Mouse (Mus musculus) gastrocnemius, postnatal 36 days (tissue): ENCODE data around the gene Stab2. TPM values are rescaled to one million over a fixed set of nuclear protein-coding genes. Genes with fewer than 3 reads are reported as not detected.

Source experiments
- DNase-seq, 2 experiments: peaks; one replicate each; pipeline ENCODE4 v3.0.0; 2022
- intact Hi-C: fragments of 180-260 bp; cut with DNase I; formaldehyde crosslinking; loops from one replicate; pipeline ENCODE4 v1.15.1; 2025
- total RNA-seq, 2 experiments: library from RNA; stranded (reverse); gene quantifications; 2 replicates each; pipeline ENCODE4 v1.2.3; 2021

Stab2 gene
- total RNA-seq, 2 experiments from 2014 or later, result 1.3 to 1.6 TPM

DNA sequence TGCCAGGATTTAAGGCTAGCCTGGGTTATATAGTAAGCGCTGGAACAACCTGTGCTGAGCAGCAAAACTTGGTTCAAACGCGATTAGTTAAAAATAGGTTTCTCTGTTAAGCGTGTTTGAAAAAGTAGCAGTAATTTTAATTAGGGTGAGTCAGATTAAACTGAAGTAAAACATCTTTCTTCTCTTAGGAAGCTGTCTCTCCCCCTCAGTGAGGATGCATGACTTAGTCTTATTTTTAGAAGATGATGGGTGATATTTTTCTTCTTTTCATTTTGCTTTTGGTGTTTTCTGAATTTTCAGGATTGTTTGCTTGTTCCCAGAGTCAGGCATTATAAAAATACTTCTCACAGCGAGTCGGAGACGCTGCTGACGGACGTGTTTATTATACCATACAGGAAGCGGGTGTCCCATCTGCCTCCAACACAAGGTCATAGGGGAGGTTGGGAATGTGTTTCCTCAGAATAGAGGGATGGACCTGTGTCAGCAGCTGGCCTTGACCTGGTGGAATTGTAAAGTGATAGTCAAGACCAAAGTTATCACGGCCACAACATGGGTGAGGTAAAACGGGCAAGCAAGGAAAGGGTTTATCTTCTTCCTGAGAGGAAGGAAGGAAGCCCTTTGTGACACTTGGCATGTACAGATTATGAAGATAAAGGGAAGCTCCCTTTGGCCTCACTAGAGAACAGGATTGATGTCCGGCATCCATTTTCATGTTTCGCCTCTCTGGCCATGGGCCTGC lies 15.4 kb downstream of the Stab2 start:
- no peak for DNase-seq

GRCm38 (mm10) chr10:86990666-86991065 lies 17.2 kb downstream of the Stab2 start:
- DNase-seq, result no peak
- intact Hi-C loops, result no loop called here

More for the DNA sequence above, 15.4 kb downstream of the Stab2 start:
- intact Hi-C loops, result no loop called here

DNA sequence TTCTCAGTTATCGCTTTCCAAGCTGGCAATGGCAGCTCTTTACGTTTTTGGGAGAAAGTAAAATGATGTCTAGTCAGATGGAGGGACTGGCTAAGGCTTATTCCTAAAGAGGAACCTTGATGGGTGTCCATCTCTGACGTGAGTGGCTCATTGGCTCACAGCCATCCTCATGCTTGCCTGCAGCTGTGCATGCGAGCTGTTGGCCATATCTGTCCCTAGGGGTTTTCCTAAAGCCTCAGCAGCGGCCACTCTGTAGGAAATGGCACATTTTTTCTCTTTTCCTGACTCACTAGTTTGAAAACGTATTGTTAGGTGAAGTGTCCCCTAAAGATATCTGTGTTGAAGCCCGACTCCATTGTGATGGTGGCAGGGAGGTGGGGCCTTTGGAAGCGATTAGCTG lies 18.0 kb downstream of the Stab2 start:
- no peak for DNase-seq
- intact Hi-C loops, result no loop called here

DNA sequence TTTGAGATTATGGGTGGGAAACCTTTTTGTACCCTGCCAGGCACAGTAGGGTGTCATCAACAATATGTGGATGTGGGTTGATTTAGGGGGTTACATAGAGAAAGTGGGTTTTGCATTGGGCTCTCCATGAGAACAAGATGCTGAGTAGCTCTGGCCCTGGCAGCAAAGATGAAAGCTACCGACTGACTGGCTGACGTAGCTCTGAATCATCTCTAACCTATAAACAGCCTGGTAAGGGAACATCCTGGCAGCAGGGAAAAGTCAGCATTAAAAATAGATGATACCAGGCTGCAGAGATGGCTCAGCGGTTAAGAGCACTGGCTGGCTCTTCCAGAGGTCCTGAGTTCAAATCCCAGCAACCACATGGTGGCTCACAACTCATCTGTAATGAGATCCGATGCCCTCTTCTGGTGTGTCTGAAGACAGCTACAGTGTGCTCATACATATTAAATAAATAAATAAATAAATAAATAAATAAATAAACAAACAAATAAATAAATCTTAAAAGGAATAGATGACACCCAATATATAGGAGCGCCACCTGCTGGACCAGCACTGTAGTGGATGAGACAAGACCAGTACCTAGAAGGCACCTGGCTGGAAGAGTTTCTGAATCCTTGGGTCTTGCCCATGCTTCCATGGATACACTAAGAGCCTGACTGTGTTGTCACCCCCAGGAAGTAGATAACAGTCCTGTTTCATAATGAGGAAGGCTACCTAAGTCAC lies 31.7 kb downstream of the Stab2 start:
- DNase-seq, result no peak
- intact Hi-C loops, result no loop called here

DNA sequence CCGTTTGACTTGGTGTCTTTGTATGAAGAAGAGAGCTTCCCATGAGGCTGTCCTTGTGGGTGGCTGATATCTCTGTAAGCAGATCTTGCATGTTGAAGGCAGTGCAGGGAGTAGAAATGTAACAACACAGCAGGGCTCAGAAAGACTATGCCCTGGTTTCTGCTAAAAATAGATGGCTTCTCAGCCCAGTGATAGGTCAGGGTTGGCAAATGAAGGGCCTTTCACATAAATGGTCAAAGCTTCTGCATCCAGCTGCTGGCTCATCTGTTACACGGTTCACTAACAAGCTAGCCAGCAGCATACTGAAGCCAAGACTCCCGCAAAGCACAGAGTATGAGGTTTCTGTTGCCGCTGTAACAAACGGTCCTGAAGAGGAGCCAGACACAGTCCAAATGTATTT lies 34.5 kb downstream of the Stab2 start:
- intact Hi-C loops, result loop anchor here (5.0 kb wide), 1 partner anchor 91 kb away; no protein-coding TSS in a partner anchor
- DNase-seq, result no peak

- intact Hi-C loops, result loop anchor here (1.0 to 5.0 kb wide), 2 partner anchors 48 to 90 kb away; no protein-coding TSS in a partner anchor
- DNase-seq, result no peak
Measured at GRCm38 (mm10) chr10:86972503-86972826, 35.4 kb downstream of the Stab2 start.

- intact Hi-C loops, result loop anchor here (1.0 to 5.0 kb wide), 2 partner anchors 48 to 90 kb away; no protein-coding TSS in a partner anchor
Measured at GRCm38 (mm10) chr10:86971680-86972502, 35.9 kb downstream of the Stab2 start.

DNA sequence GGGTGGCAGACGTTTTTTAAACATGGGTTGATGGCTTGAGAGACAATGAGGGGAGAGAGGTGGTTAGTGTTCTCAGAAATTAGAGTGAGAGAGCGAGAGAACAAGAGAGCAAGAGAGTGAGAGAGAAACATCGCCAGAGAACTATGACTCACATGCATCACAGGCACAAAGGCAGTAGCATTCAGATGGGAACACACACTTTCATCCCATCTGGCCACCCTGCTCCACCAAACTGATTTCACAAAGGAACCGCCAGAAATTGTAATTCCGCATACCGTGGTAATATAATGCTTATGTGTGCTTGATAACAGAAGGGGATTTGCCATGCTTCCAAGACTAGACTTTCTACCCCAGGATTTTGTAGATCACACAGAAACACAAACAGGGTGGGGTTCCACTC lies 38.5 kb downstream of the Stab2 start:
- intact Hi-C loops, result no loop called here
- no peak for DNase-seq

More at GRCm38 (mm10) chr10:86971680-86972502, 35.9 kb downstream of the Stab2 start:
- DNase-seq, result peak; percentile 25 to 42

GRCm38 (mm10) chr10:86961542-86962466 lies 46.0 kb downstream of the Stab2 start:
- no peak for DNase-seq
- intact Hi-C loops, result no loop called here

GRCm38 (mm10) chr10:86955299-86955698 lies 52.5 kb downstream of the Stab2 start:
- DNase-seq, result no peak
- intact Hi-C loops, result no loop called here

DNA sequence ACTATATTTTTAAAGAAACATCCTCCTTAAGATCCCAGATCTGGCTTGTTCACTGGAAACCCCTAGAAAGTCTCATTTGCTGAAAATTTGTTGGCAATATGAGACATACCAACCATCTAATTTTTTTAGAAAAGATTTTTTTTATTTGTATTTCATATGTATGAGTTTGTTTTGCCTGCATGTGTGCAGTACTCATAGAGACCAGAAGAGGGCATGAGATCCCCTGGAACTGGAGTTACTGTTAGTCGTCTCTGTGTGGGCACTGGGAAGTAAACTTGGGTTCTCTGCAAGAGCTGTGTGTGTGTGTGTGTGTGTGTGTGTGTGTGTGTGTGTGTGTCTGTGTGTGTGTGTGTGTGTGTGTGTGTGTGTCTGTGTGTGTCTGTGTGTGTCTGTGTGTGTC lies 55.1 kb downstream of the Stab2 start:
- intact Hi-C loops, result no loop called here
- no peak for DNase-seq

DNA sequence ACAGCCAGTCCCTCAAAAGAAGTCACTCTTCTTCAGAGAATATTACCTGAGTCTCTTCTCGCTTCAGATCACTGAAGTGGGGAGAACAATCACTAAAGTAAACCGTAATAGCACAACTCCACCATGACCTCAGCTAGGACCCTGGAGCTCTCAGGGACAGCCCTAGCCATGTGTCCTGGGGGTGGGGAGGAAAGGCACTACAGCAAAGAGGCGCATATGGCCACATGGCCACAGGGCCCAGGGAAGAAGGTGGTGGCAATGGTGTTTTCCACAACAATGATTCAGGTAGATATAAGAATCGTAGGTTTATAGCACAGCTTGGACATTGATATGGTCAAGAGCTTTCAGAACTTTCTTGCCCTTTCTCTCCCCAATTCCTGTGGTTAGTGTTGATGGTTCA lies 57.0 kb downstream of the Stab2 start:
- no peak for DNase-seq
- intact Hi-C loops, result no loop called here

GRCm38 (mm10) chr10:86949886-86950285 lies 57.9 kb downstream of the Stab2 start:
- intact Hi-C loops, result no loop called here
- no peak for DNase-seq

- no peak for DNase-seq
- intact Hi-C loops, result no loop called here
Measured at GRCm38 (mm10) chr10:86947541-86947940, 60.3 kb downstream of the Stab2 start.

DNA sequence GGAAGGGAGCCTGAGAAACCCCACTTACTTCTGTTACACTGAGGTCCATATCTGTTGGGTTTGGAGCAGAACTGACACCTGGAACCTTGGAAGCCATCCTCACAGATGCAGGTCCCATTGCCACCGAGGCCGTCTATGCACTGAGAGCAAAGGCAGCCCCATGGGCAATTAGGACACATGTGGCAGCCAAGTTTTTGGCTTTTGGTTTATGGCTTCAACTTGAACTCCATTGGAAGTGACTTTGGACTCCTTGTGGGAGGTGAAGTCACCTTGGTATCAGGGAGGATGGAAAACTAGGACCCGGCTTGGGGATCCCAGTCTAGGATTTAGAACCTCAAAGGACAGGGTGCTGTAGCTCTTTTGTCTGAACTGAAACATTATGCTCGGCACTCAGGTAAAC lies 67.2 kb downstream of the Stab2 start:
- intact Hi-C loops, result no loop called here
- no peak for DNase-seq

GRCm38 (mm10) chr10:86934376-86934775 lies 73.4 kb downstream of the Stab2 start:
- intact Hi-C loops, result no loop called here
- no peak for DNase-seq

- no peak for DNase-seq
- intact Hi-C loops, result no loop called here
Measured at GRCm38 (mm10) chr10:86933906-86934305, 73.9 kb downstream of the Stab2 start.

DNA sequence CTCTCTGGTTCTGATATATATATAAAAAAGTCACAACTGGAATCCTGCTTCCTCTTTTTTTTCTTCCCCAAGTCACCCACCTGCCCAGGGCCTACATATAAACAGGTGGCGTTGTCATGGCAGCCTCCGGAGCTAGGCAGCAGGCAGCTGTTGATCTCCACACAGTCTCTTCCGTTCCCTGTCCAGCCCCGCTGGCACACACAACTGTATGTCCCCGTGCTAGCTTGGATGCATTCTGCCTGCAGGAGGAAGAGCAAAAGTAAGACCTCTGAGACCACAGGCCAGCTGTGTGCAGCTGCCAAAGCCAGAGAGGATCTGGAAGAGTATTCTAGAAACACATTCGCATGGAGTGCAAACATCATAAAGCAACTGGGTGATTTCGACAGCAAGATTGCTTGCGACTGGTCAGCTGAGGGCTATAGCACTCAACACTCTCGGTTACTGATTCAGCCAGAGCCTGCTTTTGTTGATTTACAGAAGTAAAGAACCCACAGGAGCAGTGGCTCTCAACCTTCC lies 74.6 kb downstream of the Stab2 start:
- DNase-seq, result no peak
- intact Hi-C loops, result no loop called here

- no peak for DNase-seq
- intact Hi-C loops, result no loop called here
Measured at GRCm38 (mm10) chr10:86923602-86924001, 84.2 kb downstream of the Stab2 start.

- intact Hi-C loops, result no loop called here
- no peak for DNase-seq
Measured at GRCm38 (mm10) chr10:86915595-86915994, 92.2 kb downstream of the Stab2 start.
